Mouse (Mus musculus) bone marrow, adult 2 months (tissue): Measurements from ENCODE around the gene Rplp2.

Source experiments
- CTCF ChIP-seq: fragments of 200-500 bp; IDR thresholded peaks from 2 replicates; pipeline ENCODE4 v1.5.1; 2011; ENCODE audit warnings: low read length, control low read depth; ENCODE audit not compliant: control insufficient read depth, insufficient read depth
- POLR2A ChIP-seq: fragments of 200-500 bp; IDR thresholded peaks from 2 replicates; pipeline ENCODE4 v1.6.1; 2011; ENCODE audit warnings: low read depth, mild to moderate bottlenecking, control low read depth, low read length, borderline replicate concordance; ENCODE audit not compliant: control insufficient read depth

DNA sequence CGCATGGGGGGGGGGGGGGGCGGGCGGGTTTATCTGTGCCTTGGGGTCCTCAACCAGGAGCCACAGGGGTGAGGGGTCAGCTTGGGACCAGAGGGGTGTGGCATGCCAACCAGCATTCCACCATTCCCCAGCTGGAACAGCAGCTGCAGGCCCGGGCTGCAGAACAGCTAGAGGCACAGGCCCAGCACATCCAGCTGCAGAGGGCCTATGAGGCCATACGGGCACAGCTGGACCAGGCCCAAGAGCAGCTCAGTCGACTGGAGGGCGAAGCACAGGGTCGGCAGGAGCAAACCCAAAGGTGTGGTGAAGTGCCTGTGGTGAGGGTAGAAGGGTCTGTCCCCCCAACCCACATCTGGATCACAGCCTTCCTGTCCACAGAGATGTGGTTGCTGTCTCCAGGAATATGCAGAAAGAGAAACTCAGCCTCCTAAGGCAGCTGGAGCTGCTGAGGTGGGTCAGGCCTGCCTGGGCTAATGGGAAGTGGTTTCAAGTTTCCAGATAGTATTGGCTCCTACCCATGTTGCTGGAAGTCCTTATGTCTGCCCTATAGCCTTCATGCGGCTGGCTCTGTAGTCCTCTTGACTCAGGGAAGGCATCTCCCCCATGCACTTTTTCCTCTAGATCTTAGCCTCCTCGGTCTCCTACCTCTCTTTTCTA is 18.3 kb downstream of the Rplp2 start:
- TF ChIP-seq CTCF (no peak), POLR2A (no peak; the same call in 1 of the 2 replicates)
